Mouse (Mus musculus): ENCODE results near the gene Ephb2. TPM values are rescaled to one million over a fixed set of nuclear protein-coding genes. Genes with fewer than 3 reads are reported as not detected.

Ephb2 gene
- polyA plus RNA-seq, 1 experiment from 2014 or later, result 5.8 TPM

- H3K9me3 ChIP-seq, result no peaks in the 10 kb centered on the region
- H3K4me1 ChIP-seq, result peaks cover 34% of the 10 kb centered on the region
- H3K36me3 ChIP-seq, result no peaks in the 10 kb centered on the region
- H3K27me3 ChIP-seq, result no peaks in the 10 kb centered on the region
- no peak overlapping the region for H3K27ac ChIP-seq
- WGBS, result 57% methylated on average over 5 of the region's 5 CpGs
- no peak overlapping the region for H3K9ac ChIP-seq
- H3K4me3 ChIP-seq, result no peak overlapping the region
- no peak for ATAC-seq (ENCODE audit: borderline replicate concordance, extremely low read depth, low FRiP score, low TSS enrichment)
- no peak overlapping the region for H3K4me2 ChIP-seq
Observed at GRCm38 (mm10) chr4:136740963-136741362, 94.8 kb downstream of the Ephb2 start.

DNA sequence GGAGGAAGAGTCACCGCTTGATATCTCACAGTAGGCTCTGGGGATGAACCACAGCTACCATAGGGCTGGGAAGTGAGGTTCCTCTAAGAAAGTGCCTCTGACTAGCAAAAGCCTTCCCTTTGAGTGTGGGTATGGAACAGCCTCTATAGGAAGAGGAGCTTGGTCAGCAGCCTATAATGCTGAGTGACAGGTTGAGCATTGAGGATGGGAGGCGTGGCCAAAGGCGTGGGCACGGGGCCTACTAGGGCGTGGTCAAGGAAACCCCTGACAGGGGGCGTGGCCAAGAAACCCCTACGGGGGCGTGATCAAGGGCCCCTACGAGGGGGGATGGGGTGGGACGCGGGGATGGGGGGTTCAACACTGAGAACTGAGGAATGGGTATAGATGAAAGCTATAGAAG is 96.6 kb downstream of the Ephb2 start:
- ATAC-seq (ENCODE audit: borderline replicate concordance, extremely low read depth, low FRiP score, low TSS enrichment), result no peak
- Histone ChIP-seq H3K27me3 (no peaks in the 10 kb centered on the region), H3K27ac (no peak overlapping the region), H3K9ac (no peak overlapping the region), H3K36me3 (no peaks in the 10 kb centered on the region), H3K9me3 (no peaks in the 10 kb centered on the region), H3K4me3 (no peak overlapping the region), H3K4me1 (peaks cover 46% of the 10 kb centered on the region), H3K4me2 (no peak overlapping the region)
- 27% methylated on average over 11 of the region's 11 CpGs for WGBS

- no peak overlapping the region for H3K27ac ChIP-seq
- H3K36me3 ChIP-seq, result no peaks in the 10 kb centered on the region
- H3K9ac ChIP-seq, result no peak overlapping the region
- no peak for ATAC-seq (ENCODE audit: borderline replicate concordance, extremely low read depth, low FRiP score, low TSS enrichment)
- no peaks in the 10 kb centered on the region for H3K27me3 ChIP-seq
- no peak overlapping the region for H3K4me2 ChIP-seq
- no peak overlapping the region for H3K4me3 ChIP-seq
- peaks cover 54% of the 10 kb centered on the region for H3K4me1 ChIP-seq
- 66% methylated on average over 3 of the region's 3 CpGs for WGBS
- H3K9me3 ChIP-seq, result no peaks in the 10 kb centered on the region
Observed at GRCm38 (mm10) chr4:136738291-136738690, 97.5 kb downstream of the Ephb2 start.

DNA sequence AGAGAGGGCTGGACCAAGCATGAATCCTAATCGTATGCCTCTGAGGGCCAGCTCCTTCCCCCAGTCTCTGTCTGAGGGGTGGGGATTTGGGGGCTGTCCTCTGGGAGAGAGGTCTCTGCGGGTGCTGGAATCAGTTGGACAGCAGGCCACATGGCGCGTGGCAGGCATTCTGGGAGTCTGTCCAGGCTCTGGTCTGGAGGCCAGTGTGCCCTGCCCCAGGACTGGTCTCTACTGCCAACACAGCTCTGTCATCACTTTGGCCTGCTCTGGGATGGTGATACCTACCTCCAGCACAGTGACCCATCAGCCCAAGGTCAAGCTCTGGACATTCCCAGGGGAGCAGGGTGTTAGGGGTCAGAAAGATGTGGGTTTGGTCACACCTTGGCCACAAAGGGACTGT is 99.9 kb downstream of the Ephb2 start:
- no peak for ATAC-seq (ENCODE audit: borderline replicate concordance, extremely low read depth, low FRiP score, low TSS enrichment)
- Histone ChIP-seq H3K27ac (no peak overlapping the region), H3K9ac (no peak overlapping the region), H3K4me1 (peaks cover 53% of the 10 kb centered on the region), H3K27me3 (no peaks in the 10 kb centered on the region), H3K4me3 (no peak overlapping the region), H3K9me3 (no peaks in the 10 kb centered on the region), H3K36me3 (no peaks in the 10 kb centered on the region), H3K4me2 (no peak overlapping the region)
- 24% methylated on average over 4 of the region's 4 CpGs for WGBS

- 76% methylated on average over 15 of the region's 15 CpGs for WGBS
- no peak overlapping the region for H3K9ac ChIP-seq
Observed at GRCm38 (mm10) chr4:136734210-136734803, 101.5 kb downstream of the Ephb2 start.

DNA sequence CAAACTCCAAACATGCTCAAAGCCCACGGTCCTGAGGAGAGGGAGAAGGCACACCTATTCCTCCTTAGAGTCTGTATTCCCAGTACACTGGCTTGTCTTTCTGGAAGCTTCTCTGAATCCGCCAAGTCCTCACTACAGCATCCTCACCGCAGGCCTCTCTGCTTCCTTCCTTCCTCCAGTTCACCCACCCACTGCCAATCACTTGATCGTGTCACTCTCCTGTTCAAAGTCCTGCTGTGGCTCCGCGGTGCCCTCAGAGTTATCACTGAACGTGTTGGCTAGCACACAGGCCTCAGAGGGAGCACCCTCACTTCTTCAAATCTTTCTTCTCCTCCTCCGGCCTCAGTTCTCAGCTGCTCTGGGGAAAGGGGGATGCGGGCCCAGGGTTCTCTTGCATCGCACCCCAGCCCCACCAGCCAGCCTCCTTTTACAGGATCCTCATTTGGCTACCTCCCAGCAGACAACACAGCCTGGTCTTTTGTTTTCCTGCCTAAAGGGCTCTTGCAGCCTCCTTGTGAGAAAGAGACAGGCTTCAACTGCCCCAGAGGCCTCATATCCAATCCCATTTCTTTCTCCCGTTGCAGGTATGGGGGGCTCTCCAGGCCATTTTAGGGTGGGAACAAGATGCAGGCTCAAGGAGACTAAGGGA is 102.4 kb downstream of the Ephb2 start:
- WGBS, result 33% methylated on average over 11 of the region's 11 CpGs
- Histone ChIP-seq H3K4me3 (no peak overlapping the region), H3K36me3 (no peaks in the 10 kb centered on the region), H3K4me2 (no peak overlapping the region), H3K27me3 (no peaks in the 10 kb centered on the region), H3K9me3 (no peaks in the 10 kb centered on the region), H3K9ac (no peak overlapping the region), H3K4me1 (peaks cover 54% of the 10 kb centered on the region), H3K27ac (0 out of 2 replicates have a peak overlapping the region, but pooled peaks have one; percentile 6)
- no peak for ATAC-seq (ENCODE audit: borderline replicate concordance, extremely low read depth, low FRiP score, low TSS enrichment)

More at GRCm38 (mm10) chr4:136734210-136734803, 101.5 kb downstream of the Ephb2 start:
- no peak for ATAC-seq (ENCODE audit: borderline replicate concordance, extremely low read depth, low FRiP score, low TSS enrichment)
- no peaks in the 10 kb centered on the region for H3K27me3 ChIP-seq
- no peaks in the 10 kb centered on the region for H3K36me3 ChIP-seq
- no peak overlapping the region for H3K4me2 ChIP-seq
- H3K27ac ChIP-seq, result no peak overlapping the region
- no peak overlapping the region for H3K4me3 ChIP-seq
- peaks cover 54% of the 10 kb centered on the region for H3K4me1 ChIP-seq
- no peaks in the 10 kb centered on the region for H3K9me3 ChIP-seq

DNA sequence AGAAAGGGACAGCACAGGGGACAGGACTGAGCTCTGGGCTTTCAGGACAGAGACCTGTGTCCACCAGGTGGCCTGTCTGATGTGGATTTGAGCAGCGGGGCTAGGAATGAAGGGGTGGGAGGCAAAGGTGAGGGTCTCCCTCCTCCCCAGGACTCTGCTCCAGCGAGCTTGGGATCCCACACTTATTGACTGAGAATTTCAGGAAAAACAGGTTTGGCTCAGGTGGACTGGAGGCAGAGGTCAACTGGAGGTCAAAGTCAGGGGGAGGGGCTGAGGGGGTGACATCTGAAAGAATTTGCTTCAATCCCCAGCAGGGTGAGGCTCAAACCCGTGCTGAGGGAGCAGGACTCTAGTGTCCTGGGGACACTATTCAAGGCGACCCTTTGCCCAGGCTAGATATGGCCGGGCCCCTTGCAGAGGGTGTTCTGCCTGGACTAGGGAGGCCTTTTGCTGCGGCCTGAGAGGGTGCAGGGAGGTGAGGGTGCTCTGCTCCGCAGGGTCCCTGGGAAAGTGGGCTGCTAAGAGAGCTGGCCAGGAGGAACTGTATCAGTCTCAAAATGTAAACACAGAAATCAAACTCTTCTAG is 103.2 kb downstream of the Ephb2 start:
- no peak overlapping the region; the same call in 1 of the 2 replicates for H3K4me2 ChIP-seq
- H3K27me3 ChIP-seq, result no peaks in the 10 kb centered on the region
- no peaks in the 10 kb centered on the region for H3K36me3 ChIP-seq
- H3K9ac ChIP-seq, result no peak overlapping the region
- no peaks in the 10 kb centered on the region for H3K9me3 ChIP-seq
- no peak overlapping the region for H3K4me3 ChIP-seq
- WGBS, result 36% methylated on average over 7 of the region's 7 CpGs
- ATAC-seq (ENCODE audit: borderline replicate concordance, extremely low read depth, low FRiP score, low TSS enrichment), result no peak; the same call in 1 of the 2 replicates
- peaks cover 54% of the 10 kb centered on the region for H3K4me1 ChIP-seq
- H3K27ac ChIP-seq, result peak overlapping the region; percentile 6; the same call in 1 of the 2 replicates

- peak overlapping the region; percentile 51 for H3K27ac ChIP-seq
- no peaks in the 10 kb centered on the region for H3K27me3 ChIP-seq
- peak; percentile 71; the same call in 1 of the 2 replicates for ATAC-seq (ENCODE audit: borderline replicate concordance, extremely low read depth, low FRiP score, low TSS enrichment)
- H3K36me3 ChIP-seq, result no peaks in the 10 kb centered on the region
- no peak overlapping the region for H3K4me2 ChIP-seq
- no peak overlapping the region for H3K9ac ChIP-seq
- H3K4me1 ChIP-seq, result peaks cover 54% of the 10 kb centered on the region
- no peak overlapping the region for H3K4me3 ChIP-seq
- 35% methylated on average over 5 of the region's 5 CpGs for WGBS
- no peaks in the 10 kb centered on the region for H3K9me3 ChIP-seq
Observed at GRCm38 (mm10) chr4:136731761-136732160, 104.0 kb downstream of the Ephb2 start.

DNA sequence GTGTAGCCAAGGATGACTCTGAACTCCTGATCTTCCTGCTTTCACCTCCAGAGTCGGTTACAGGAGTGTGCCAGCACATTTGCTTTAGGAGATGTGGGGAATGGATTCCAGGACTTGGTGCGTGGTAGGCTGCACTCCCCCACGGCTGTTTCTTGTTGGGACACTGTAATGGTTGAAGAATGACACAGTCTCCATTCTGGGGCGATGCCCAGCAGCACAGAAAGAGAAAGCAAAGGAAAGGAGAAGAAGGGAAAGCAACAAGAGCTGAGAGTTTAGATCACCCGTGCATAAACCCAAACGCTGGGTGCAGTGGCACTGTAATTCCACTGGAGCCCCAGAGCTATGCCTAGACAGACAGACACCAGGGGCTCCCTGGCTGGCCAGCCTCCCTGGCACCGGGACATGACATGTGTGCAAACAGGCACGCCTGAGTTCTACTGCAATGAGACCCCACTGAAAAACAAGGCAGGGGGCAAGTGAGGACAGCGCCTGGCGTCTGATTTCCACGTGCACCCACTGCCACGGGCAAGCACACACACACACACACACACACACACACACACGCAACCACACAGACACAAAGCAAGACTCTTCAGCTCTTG is 104.7 kb downstream of the Ephb2 start:
- 48% methylated on average over 13 of the region's 13 CpGs for WGBS
- Histone ChIP-seq H3K4me2 (no peak overlapping the region), H3K27me3 (no peaks in the 10 kb centered on the region), H3K4me3 (no peak overlapping the region), H3K27ac (0 out of 2 replicates have a peak overlapping the region, but pooled peaks have one; percentile 51), H3K9me3 (no peaks in the 10 kb centered on the region), H3K36me3 (no peaks in the 10 kb centered on the region), H3K4me1 (peaks cover 51% of the 10 kb centered on the region), H3K9ac (no peak overlapping the region)
- ATAC-seq (ENCODE audit: borderline replicate concordance, extremely low read depth, low FRiP score, low TSS enrichment), result no peak

- no peaks in the 10 kb centered on the region for H3K36me3 ChIP-seq
- H3K9me3 ChIP-seq, result no peaks in the 10 kb centered on the region
- H3K4me1 ChIP-seq, result peaks cover 45% of the 10 kb centered on the region
- no peaks in the 10 kb centered on the region for H3K27me3 ChIP-seq
- ATAC-seq (ENCODE audit: borderline replicate concordance, extremely low read depth, low FRiP score, low TSS enrichment), result 0 out of 2 replicates have a peak, but pooled peaks have one; percentile 9
- no peak overlapping the region for H3K4me3 ChIP-seq
- H3K9ac ChIP-seq, result no peak overlapping the region
- WGBS, result 60% methylated on average over 9 of the region's 9 CpGs
- H3K27ac ChIP-seq, result no peak overlapping the region
- no peak overlapping the region for H3K4me2 ChIP-seq
Observed at GRCm38 (mm10) chr4:136730501-136730900, 105.3 kb downstream of the Ephb2 start.

DNA sequence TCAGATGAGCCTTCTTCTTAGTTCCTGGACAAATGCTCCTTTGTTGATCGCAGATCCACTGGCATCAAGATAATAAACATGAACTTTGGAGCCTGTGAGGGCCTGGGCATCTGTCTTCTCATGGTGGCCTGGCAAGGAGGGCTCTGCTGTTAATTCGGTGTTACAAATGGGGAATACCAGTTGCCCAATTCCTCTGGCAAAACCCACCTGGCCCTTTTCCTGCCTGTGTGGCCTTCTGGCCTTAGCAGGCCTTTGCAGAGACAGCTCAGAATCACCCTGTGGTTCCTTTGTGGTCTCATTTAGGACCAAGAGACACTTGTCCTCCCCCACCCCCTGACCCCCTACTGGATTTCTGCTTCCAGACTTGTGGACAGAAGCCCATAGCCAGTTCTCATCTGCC is 106.2 kb downstream of the Ephb2 start:
- WGBS, result 95% methylated on average over 2 of the region's 2 CpGs
- Histone ChIP-seq H3K4me3 (no peak overlapping the region), H3K27me3 (no peaks in the 10 kb centered on the region)

GRCm38 (mm10) chr4:136726941-136727340 is 108.8 kb downstream of the Ephb2 start:
- no peaks in the 10 kb centered on the region for H3K36me3 ChIP-seq
- H3K9me3 ChIP-seq, result no peaks in the 10 kb centered on the region
- no peak overlapping the region for H3K27ac ChIP-seq
- WGBS, result 88% methylated on average over 8 of the region's 8 CpGs
- ATAC-seq (ENCODE audit: borderline replicate concordance, extremely low read depth, low FRiP score, low TSS enrichment), result no peak
- H3K9ac ChIP-seq, result no peak overlapping the region
- H3K4me1 ChIP-seq, result peaks cover 20% of the 10 kb centered on the region
- no peaks in the 10 kb centered on the region for H3K27me3 ChIP-seq
- no peak overlapping the region for H3K4me3 ChIP-seq
- H3K4me2 ChIP-seq, result no peak overlapping the region

More for the DNA sequence above, 106.2 kb downstream of the Ephb2 start:
- Histone ChIP-seq H3K9ac (no peak overlapping the region), H3K36me3 (no peaks in the 10 kb centered on the region), H3K9me3 (no peaks in the 10 kb centered on the region), H3K4me1 (peaks cover 41% of the 10 kb centered on the region), H3K27ac (no peak overlapping the region), H3K4me2 (no peak overlapping the region)
- ATAC-seq (ENCODE audit: borderline replicate concordance, extremely low read depth, low FRiP score, low TSS enrichment), result no peak

All from lung, embryonic 15.5 days (tissue).